Mouse (Mus musculus): ENCODE results near the gene Klhl3.
A peak's percentile ranks its signal among the peaks of the same experiment; 100 is the strongest.
"Not testable (repeated sequence)": the region's sequence is repeated elsewhere in the genome, so short reads cannot be mapped to it uniquely, and the experiment has no call there.

Gene Klhl3

GRCm38 (mm10) chr13:58113061-58113900 is at the start of gene Klhl3:
Klhl3 (minus strand) TSS chr13:58113592.
- DNase-seq, result peak; percentile 46

- no peak for DNase-seq
These were observed 47.4 kb upstream of the Klhl3 start for GRCm38 (mm10) chr13:58160761-58161160.

- peak; percentile 91 for DNase-seq
These were observed 44.9 kb upstream of the Klhl3 start for GRCm38 (mm10) chr13:58158099-58158912.

- peak; percentile 92 for DNase-seq
These were observed 44.2 kb upstream of the Klhl3 start, which contains the start of gene Idnk for GRCm38 (mm10) chr13:58157447-58158098. Idnk (plus strand) TSS chr13:58157649.

- DNase-seq, result peak; percentile 20
These were observed 43.6 kb upstream of the Klhl3 start for GRCm38 (mm10) chr13:58157036-58157435.

- no peak for DNase-seq
These were observed 42.6 kb upstream of the Klhl3 start for GRCm38 (mm10) chr13:58156031-58156430.

- DNase-seq, result no peak
These were observed 37.0 kb upstream of the Klhl3 start for GRCm38 (mm10) chr13:58150442-58150841.

- no peak for DNase-seq
These were observed 36.2 kb upstream of the Klhl3 start for GRCm38 (mm10) chr13:58149629-58150028.

- DNase-seq, result no peak
These were observed 35.7 kb upstream of the Klhl3 start for GRCm38 (mm10) chr13:58149033-58149558.

- peak; percentile 73 for DNase-seq
These were observed 35.0 kb upstream of the Klhl3 start for GRCm38 (mm10) chr13:58148256-58148831.

- DNase-seq, result no peak
These were observed 34.4 kb upstream of the Klhl3 start for GRCm38 (mm10) chr13:58147760-58148159.

GRCm38 (mm10) chr13:58146603-58147002 is 33.2 kb upstream of the Klhl3 start:
- DNase-seq, result not testable (repeated sequence)

- no peak for DNase-seq
These were observed 18.3 kb upstream of the Klhl3 start for GRCm38 (mm10) chr13:58131692-58132091.

GRCm38 (mm10) chr13:58129687-58130246 is 16.4 kb upstream of the Klhl3 start:
- DNase-seq, result no peak

GRCm38 (mm10) chr13:58128768-58129671 is 15.6 kb upstream of the Klhl3 start:
- peak; percentile 97 for DNase-seq

GRCm38 (mm10) chr13:58128396-58128767 is 15.0 kb upstream of the Klhl3 start, which contains the start of gene Hnrnpa0:
Hnrnpa0 (minus strand) TSS chr13:58128556.
- peak; percentile 97 for DNase-seq

- peak; percentile 61 for DNase-seq
These were observed 14.5 kb upstream of the Klhl3 start for GRCm38 (mm10) chr13:58127766-58128361.

- peak; percentile 55 for DNase-seq
These were observed 13.7 kb upstream of the Klhl3 start for GRCm38 (mm10) chr13:58126862-58127765.

- peak; percentile 56 for DNase-seq
These were observed 12.7 kb upstream of the Klhl3 start for GRCm38 (mm10) chr13:58126126-58126525.
